Mouse (Mus musculus): ENCODE data around the gene Best1. TPM values are rescaled to one million over a fixed set of nuclear protein-coding genes. Genes with fewer than 3 reads are reported as not detected.

Best1 gene
- polyA plus RNA-seq, 1 experiment from 2014 or later: 1.4 TPM

DNA sequence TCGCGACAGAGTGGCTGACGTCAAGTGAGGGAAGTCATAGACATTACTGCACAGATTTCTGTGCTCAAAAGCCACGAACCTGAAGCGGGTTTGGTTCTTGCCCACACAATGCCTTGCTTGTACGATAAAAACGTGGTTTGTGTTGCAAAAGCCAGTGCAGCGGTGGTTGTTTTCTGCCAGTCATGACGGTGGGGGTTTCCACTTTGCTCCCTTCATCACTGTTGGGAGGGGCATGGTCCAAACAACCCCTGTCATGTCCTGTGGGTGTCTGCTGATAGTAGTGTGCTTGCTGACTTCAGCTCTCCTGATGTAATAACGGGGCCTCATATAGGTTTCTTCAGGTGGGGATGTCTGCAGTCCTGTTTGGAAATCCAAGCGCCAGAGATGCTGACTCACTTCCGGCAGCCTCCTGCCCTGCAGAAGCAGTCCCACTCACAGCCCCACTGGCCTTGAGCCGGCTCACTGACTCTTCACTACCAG lies 62.6 kb downstream of the Best1 start:
- Histone ChIP-seq H3K4me1 (ENCODE audit: insufficient read depth, low read length) (peaks cover 21% of the 10 kb centered on the region), H3K9ac (replicated peaks; ENCODE audit: low read length) (no peak overlapping the region), H3K4me3 (ENCODE audit: low read length) (no peak overlapping the region), H3K27ac (ENCODE audit: low read length) (no peak overlapping the region), H3K9me3 (ENCODE audit: low read length) (no peaks in the 10 kb centered on the region), H3K27me3 (ENCODE audit: insufficient read depth, low read length) (no peaks in the 10 kb centered on the region), H3K36me3 (ENCODE audit: insufficient read depth, low read length) (no peaks in the 10 kb centered on the region), H3K4me2 (replicated peaks; ENCODE audit: low read depth, low read length) (no peak overlapping the region)
- 67% methylated on average over 13 of the region's 13 CpGs for WGBS
- no peak for ATAC-seq (ENCODE audit: low FRiP score, low TSS enrichment)

DNA sequence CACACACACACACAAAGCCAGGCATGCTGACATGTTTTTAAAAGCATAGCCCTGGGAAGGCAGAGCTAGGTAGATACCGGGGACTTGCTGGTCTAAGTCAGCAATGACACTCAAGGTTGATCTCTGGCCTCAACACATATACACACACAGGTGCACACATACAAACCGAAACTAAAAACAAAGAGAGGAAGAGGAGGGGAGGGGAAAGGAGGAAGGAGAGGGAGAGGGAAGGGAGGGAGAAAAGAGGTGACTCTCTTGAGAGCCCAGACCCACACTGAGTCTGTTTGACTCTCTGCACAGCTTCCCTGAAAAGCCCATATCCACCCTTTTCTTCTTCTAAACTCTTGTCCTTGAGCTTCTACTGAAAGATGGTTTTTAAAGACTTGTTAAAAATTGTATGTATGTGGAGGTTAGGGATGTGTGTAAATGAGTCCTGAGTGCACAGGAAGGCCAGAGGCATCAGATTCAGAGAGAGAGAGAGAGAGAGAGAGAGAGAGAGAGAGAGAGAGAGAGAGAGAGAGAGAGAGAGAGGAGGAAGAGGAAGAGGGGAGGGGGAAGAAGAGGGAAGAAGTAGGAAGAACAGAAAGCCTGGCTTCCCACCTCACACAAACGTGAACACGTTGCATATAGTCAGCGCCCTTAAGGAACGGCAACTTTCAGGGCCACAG lies 63.1 kb downstream of the Best1 start:
- Histone ChIP-seq H3K4me3 (ENCODE audit: low read length) (no peak overlapping the region), H3K4me1 (ENCODE audit: insufficient read depth, low read length) (peaks cover 20% of the 10 kb centered on the region), H3K27ac (ENCODE audit: low read length) (no peak overlapping the region), H3K27me3 (ENCODE audit: insufficient read depth, low read length) (no peaks in the 10 kb centered on the region), H3K9ac (replicated peaks; ENCODE audit: low read length) (no peak overlapping the region), H3K9me3 (ENCODE audit: low read length) (no peaks in the 10 kb centered on the region), H3K4me2 (replicated peaks; ENCODE audit: low read depth, low read length) (no peak overlapping the region), H3K36me3 (ENCODE audit: insufficient read depth, low read length) (no peaks in the 10 kb centered on the region)
- ATAC-seq (ENCODE audit: low FRiP score, low TSS enrichment): no peak
- 72% methylated on average over 6 of the region's 6 CpGs for whole genome bisulfite sequencing

DNA sequence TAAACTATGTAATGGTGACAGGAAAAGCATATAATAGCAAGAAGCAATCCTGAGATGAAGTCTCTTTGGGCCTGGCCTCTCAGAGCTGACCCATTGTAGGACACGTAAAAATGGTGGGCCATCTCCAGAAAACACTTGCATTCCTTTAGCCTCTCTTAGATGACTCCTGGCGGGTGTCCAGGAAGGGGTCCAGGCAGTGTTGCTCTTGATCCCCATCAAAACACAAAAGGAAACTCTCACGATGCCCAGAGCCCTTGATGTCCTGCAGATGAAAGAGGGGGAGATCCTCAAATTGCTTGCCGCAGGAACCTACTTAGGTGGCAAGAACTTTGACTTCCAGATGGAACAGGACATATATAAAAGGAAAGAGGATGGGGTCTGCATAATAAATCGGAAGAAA lies 64.0 kb downstream of the Best1 start:
- no peak for ATAC-seq (ENCODE audit: low FRiP score, low TSS enrichment)
- Histone ChIP-seq H3K4me2 (replicated peaks; ENCODE audit: low read depth, low read length) (no peak overlapping the region), H3K27ac (ENCODE audit: low read length) (no peak overlapping the region), H3K27me3 (ENCODE audit: insufficient read depth, low read length) (no peaks in the 10 kb centered on the region), H3K36me3 (ENCODE audit: insufficient read depth, low read length) (no peaks in the 10 kb centered on the region), H3K4me1 (ENCODE audit: insufficient read depth, low read length) (peaks cover 11% of the 10 kb centered on the region), H3K9me3 (ENCODE audit: low read length) (no peaks in the 10 kb centered on the region), H3K4me3 (ENCODE audit: low read length) (no peak overlapping the region), H3K9ac (replicated peaks; ENCODE audit: low read length) (no peak overlapping the region)
- 59% methylated on average over 5 of the region's 5 CpGs for WGBS

DNA sequence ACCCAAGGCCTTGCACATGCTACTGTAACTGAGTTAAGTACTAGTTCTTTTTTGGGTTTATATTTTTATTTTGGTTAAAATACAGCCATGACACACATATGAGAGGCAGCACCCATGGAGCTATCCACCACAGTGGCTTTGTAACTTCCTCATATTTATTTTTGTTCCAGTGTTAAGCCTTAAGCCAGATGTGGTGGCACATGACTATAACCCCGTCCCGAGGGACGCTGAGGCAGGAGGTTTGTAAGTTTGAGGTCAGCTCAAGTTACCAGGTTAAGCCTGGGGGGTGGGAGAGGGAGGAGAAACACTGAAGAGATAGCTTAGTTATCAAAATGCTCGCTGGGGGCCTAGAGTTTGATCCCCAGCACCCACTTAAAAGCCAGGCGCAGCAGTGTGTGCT lies 64.9 kb downstream of the Best1 start:
- Histone ChIP-seq H3K4me3 (ENCODE audit: low read length) (no peak overlapping the region), H3K27me3 (ENCODE audit: insufficient read depth, low read length) (no peaks in the 10 kb centered on the region), H3K4me1 (ENCODE audit: insufficient read depth, low read length) (peaks cover 10% of the 10 kb centered on the region; the same call in 1 of the 2 replicates), H3K36me3 (ENCODE audit: insufficient read depth, low read length) (no peaks in the 10 kb centered on the region), H3K9ac (replicated peaks; ENCODE audit: low read length) (no peak overlapping the region), H3K9me3 (ENCODE audit: low read length) (no peaks in the 10 kb centered on the region), H3K4me2 (replicated peaks; ENCODE audit: low read depth, low read length) (no peak overlapping the region), H3K27ac (ENCODE audit: low read length) (no peak overlapping the region)
- WGBS: 69% methylated on average over 5 of the region's 5 CpGs
- ATAC-seq (ENCODE audit: low FRiP score, low TSS enrichment): no peak

Other genes starting within 250 kb of the Best1 start
- gene Scgb2a2, start 154.1 kb downstream of the Best1 start, polyA plus RNA-seq (2015; fragmentation: Nextera tagmentation; extraction: Ambion mirVana): not detected in 2 replicates
- 99.9 and 106 TPM in 2 replicates for gene Incenp, start 102.1 kb downstream of the Best1 start, polyA plus RNA-seq (2015; fragmentation: Nextera tagmentation; extraction: Ambion mirVana)
- gene Fth1, start 21.0 kb downstream of the Best1 start, polyA plus RNA-seq (2015; fragmentation: Nextera tagmentation; extraction: Ambion mirVana): 1,651 and 1,666 TPM in 2 replicates
- gene Rab3il1, start within 50 bp of the Best1 start, polyA plus RNA-seq (2015; fragmentation: Nextera tagmentation; extraction: Ambion mirVana): 32.0 and 34.6 TPM in 2 replicates
- gene Fads3, start 39.9 kb upstream of the Best1 start, polyA plus RNA-seq (2015; fragmentation: Nextera tagmentation; extraction: Ambion mirVana): 30.1 and 36.5 TPM in 2 replicates
- 76.1 and 85.9 TPM in 2 replicates for gene Fads2, start 100.1 kb upstream of the Best1 start, polyA plus RNA-seq (2015; fragmentation: Nextera tagmentation; extraction: Ambion mirVana)
- gene Fads1, start 181.3 kb upstream of the Best1 start, polyA plus RNA-seq (2015; fragmentation: Nextera tagmentation; extraction: Ambion mirVana): 95.4 and 100 TPM in 2 replicates
- 430 and 433 TPM in 2 replicates for gene Tmem258, start 202.4 kb upstream of the Best1 start, polyA plus RNA-seq (2015; fragmentation: Nextera tagmentation; extraction: Ambion mirVana)
- gene Fen1, start 202.5 kb upstream of the Best1 start, polyA plus RNA-seq (2015; fragmentation: Nextera tagmentation; extraction: Ambion mirVana): 103 and 107 TPM in 2 replicates
- 3.9 and 4.2 TPM in 2 replicates for gene Myrf, start 239.1 kb upstream of the Best1 start, polyA plus RNA-seq (2015; fragmentation: Nextera tagmentation; extraction: Ambion mirVana)